Mouse (Mus musculus): ENCODE results near the gene Anks1b. TPM values are rescaled to one million over a fixed set of nuclear protein-coding genes. Genes with fewer than 3 reads are reported as not detected.

Anks1b gene
- polyA plus RNA-seq, 1 experiment from 2014 or later, result 1.5 TPM

GRCm38 (mm10) chr10:89913174-89913573 is 39.9 kb downstream of the Anks1b start:
- no peak overlapping the region for H3K9ac ChIP-seq (ENCODE audit: low read length)
- H3K9me3 ChIP-seq (ENCODE audit: control insufficient read depth, low read length), result no peaks in the 10 kb centered on the region
- no peak overlapping the region for H3K4me2 ChIP-seq (ENCODE audit: low read length)
- H3K36me3 ChIP-seq (ENCODE audit: control insufficient read depth, insufficient read depth, low read length), result no peaks in the 10 kb centered on the region
- DNase-seq (ENCODE audit: low spot score) (no peak), ATAC-seq (replicated peaks; ENCODE audit: low FRiP score, low TSS enrichment, low read depth) (no peak)
- H3K4me3 ChIP-seq (ENCODE audit: low read depth, low read length), result no peak overlapping the region
- no peaks in the 10 kb centered on the region for H3K27me3 ChIP-seq (replicated peaks; ENCODE audit: control insufficient read depth, insufficient read depth, low read length)
- H3K4me1 ChIP-seq (replicated peaks; ENCODE audit: control insufficient read depth, insufficient read depth, low read length), result no peaks in the 10 kb centered on the region
- H3K27ac ChIP-seq (ENCODE audit: low read depth), result no peak overlapping the region

- H3K27me3 ChIP-seq (replicated peaks; ENCODE audit: control insufficient read depth, insufficient read depth, low read length), result no peaks in the 10 kb centered on the region
- H3K9me3 ChIP-seq (ENCODE audit: control insufficient read depth, low read length), result no peaks in the 10 kb centered on the region
- H3K4me3 ChIP-seq (ENCODE audit: low read depth, low read length), result no peak overlapping the region
- no peak overlapping the region for H3K4me2 ChIP-seq (ENCODE audit: low read length)
- ATAC-seq (replicated peaks; ENCODE audit: low FRiP score, low TSS enrichment, low read depth) (no peak), DNase-seq (ENCODE audit: low spot score) (no peak)
- H3K9ac ChIP-seq (ENCODE audit: low read length), result no peak overlapping the region
- no peaks in the 10 kb centered on the region for H3K4me1 ChIP-seq (replicated peaks; ENCODE audit: control insufficient read depth, insufficient read depth, low read length)
- 85% methylated on average over 1 of the region's 1 CpGs for WGBS
- no peaks in the 10 kb centered on the region for H3K36me3 ChIP-seq (ENCODE audit: control insufficient read depth, insufficient read depth, low read length)
- no peak overlapping the region for H3K27ac ChIP-seq (ENCODE audit: low read depth)
These were observed 43.8 kb downstream of the Anks1b start for GRCm38 (mm10) chr10:89917141-89917540.

DNA sequence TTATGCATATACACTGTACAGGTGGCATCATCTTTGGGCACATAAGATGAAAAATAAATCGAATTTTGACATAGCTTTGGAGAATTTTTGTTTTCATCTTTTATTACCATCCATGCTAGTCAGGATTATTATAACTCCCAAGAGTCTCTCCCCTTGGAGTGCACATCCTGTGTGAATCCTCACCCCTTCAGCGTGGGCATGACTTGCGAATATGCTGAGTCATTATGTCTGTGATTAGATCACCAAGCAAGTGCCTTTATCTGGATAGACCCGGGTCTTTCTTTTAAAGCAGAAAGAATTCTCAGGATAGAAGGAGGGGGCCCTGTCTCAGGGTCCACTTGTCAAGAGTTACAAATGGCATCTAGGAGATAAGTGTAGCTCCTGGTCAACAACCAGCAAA is 48.7 kb downstream of the Anks1b start:
- ATAC-seq (replicated peaks; ENCODE audit: low FRiP score, low TSS enrichment, low read depth), result no peak

DNA sequence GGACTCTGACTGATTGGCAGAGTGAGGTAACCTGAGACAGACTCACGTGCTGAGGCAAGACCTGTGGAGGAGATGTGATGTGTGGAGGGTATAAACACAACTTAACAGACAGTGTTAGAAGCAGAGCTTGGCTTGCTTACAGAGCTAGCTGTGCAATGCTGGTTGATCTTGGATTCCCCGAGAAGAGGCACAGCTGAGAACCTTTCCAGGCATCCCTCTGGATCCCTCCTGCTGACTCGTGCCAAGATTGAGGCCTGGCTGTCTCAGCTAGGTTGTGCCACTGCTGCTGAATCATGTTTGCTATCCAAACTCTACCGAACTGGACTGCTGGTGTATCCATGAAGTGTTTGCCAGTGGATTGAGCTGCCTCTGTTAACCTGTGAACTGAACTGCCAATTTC is 68.9 kb downstream of the Anks1b start:
- no peaks in the 10 kb centered on the region for H3K4me1 ChIP-seq (replicated peaks; ENCODE audit: control insufficient read depth, insufficient read depth, low read length)
- ATAC-seq (replicated peaks; ENCODE audit: low FRiP score, low TSS enrichment, low read depth) (no peak), DNase-seq (ENCODE audit: low spot score) (no peak)
- WGBS, result 66% methylated on average over 4 of the region's 4 CpGs
- H3K36me3 ChIP-seq (ENCODE audit: control insufficient read depth, insufficient read depth, low read length), result no peaks in the 10 kb centered on the region
- H3K4me2 ChIP-seq (ENCODE audit: low read length), result no peak overlapping the region
- H3K27me3 ChIP-seq (replicated peaks; ENCODE audit: control insufficient read depth, insufficient read depth, low read length), result no peaks in the 10 kb centered on the region
- H3K27ac ChIP-seq (ENCODE audit: low read depth), result no peak overlapping the region
- H3K9ac ChIP-seq (ENCODE audit: low read length), result no peak overlapping the region
- no peaks in the 10 kb centered on the region for H3K9me3 ChIP-seq (ENCODE audit: control insufficient read depth, low read length)
- no peak overlapping the region for H3K4me3 ChIP-seq (ENCODE audit: low read depth, low read length)

More for the DNA sequence above, 48.7 kb downstream of the Anks1b start:
- H3K27ac ChIP-seq (ENCODE audit: low read depth), result no peak overlapping the region
- H3K27me3 ChIP-seq (replicated peaks; ENCODE audit: control insufficient read depth, insufficient read depth, low read length), result no peaks in the 10 kb centered on the region
- H3K9ac ChIP-seq (ENCODE audit: low read length), result no peak overlapping the region
- no peaks in the 10 kb centered on the region for H3K4me1 ChIP-seq (replicated peaks; ENCODE audit: control insufficient read depth, insufficient read depth, low read length)
- no peaks in the 10 kb centered on the region for H3K36me3 ChIP-seq (ENCODE audit: control insufficient read depth, insufficient read depth, low read length)
- H3K4me3 ChIP-seq (ENCODE audit: low read depth, low read length), result no peak overlapping the region
- peaks cover 13% of the 10 kb centered on the region for H3K9me3 ChIP-seq (ENCODE audit: control insufficient read depth, low read length)
- no peak overlapping the region for H3K4me2 ChIP-seq (ENCODE audit: low read length)
- no peak for DNase-seq (ENCODE audit: low spot score)
- 79% methylated on average over 4 of the region's 4 CpGs for WGBS

DNA sequence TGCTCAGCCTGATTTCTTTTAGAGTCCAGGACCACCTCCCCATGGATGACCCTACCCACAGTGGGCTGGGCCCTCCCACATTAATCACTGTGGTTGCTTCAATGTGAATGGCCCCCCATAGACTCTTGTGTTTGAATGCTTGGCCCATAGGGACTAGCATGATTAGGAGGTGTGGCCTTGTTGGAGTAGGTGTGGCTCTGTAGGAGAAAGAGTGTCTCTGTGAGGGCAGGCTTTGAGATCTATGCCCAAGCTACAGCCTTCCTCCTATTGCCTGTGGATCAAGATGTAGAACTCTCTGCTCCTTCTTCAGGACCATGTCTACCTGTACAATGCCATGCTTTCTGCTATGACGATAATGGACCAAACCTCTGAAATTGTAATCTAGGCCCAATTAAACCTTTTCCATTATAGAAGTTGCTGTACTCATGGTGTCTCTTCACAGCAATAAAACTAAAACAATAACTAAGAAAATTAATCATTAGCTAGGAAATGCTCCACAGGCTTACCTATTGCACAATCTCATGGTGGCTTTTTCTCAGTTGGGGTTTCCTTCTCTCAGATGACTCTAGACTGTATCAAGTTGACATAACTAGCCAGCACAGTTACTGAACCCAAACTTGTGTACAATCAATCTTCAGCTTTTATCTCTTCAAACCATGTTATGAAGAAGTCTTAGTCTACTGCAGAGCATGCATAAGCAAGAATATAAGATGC is 73.5 kb downstream of the Anks1b start:
- no peaks in the 10 kb centered on the region for H3K9me3 ChIP-seq (ENCODE audit: control insufficient read depth, low read length)
- H3K36me3 ChIP-seq (ENCODE audit: control insufficient read depth, insufficient read depth, low read length), result no peaks in the 10 kb centered on the region
- no peak overlapping the region for H3K27ac ChIP-seq (ENCODE audit: low read depth)
- ATAC-seq (replicated peaks; ENCODE audit: low FRiP score, low TSS enrichment, low read depth) (no peak; the same call in 1 of the 2 replicates), DNase-seq (ENCODE audit: low spot score) (no peak)
- WGBS, result 100% methylated on average over 1 of the region's 1 CpGs
- H3K27me3 ChIP-seq (replicated peaks; ENCODE audit: control insufficient read depth, insufficient read depth, low read length), result no peaks in the 10 kb centered on the region
- H3K4me3 ChIP-seq (ENCODE audit: low read depth, low read length), result no peak overlapping the region
- no peak overlapping the region for H3K4me2 ChIP-seq (ENCODE audit: low read length)
- H3K4me1 ChIP-seq (replicated peaks; ENCODE audit: control insufficient read depth, insufficient read depth, low read length), result no peaks in the 10 kb centered on the region
- no peak overlapping the region for H3K9ac ChIP-seq (ENCODE audit: low read length)

- Histone ChIP-seq H3K4me3 (ENCODE audit: low read depth, low read length) (no peak overlapping the region), H3K36me3 (ENCODE audit: control insufficient read depth, insufficient read depth, low read length) (no peaks in the 10 kb centered on the region), H3K27ac (ENCODE audit: low read depth) (no peak overlapping the region), H3K27me3 (replicated peaks; ENCODE audit: control insufficient read depth, insufficient read depth, low read length) (no peaks in the 10 kb centered on the region), H3K9me3 (ENCODE audit: control insufficient read depth, low read length) (no peaks in the 10 kb centered on the region), H3K4me2 (ENCODE audit: low read length) (no peak overlapping the region), H3K9ac (ENCODE audit: low read length) (no peak overlapping the region), H3K4me1 (replicated peaks; ENCODE audit: control insufficient read depth, insufficient read depth, low read length) (no peaks in the 10 kb centered on the region)
- 84% methylated on average over 4 of the region's 4 CpGs for WGBS
- DNase-seq (ENCODE audit: low spot score) (no peak), ATAC-seq (replicated peaks; ENCODE audit: low FRiP score, low TSS enrichment, low read depth) (no peak)
These were observed 101.1 kb downstream of the Anks1b start for GRCm38 (mm10) chr10:89974361-89974760.

- WGBS, result 74% methylated on average over 3 of the region's 3 CpGs
- DNase-seq (ENCODE audit: low spot score) (no peak), ATAC-seq (replicated peaks; ENCODE audit: low FRiP score, low TSS enrichment, low read depth) (no peak)
- no peaks in the 10 kb centered on the region for H3K4me1 ChIP-seq (replicated peaks; ENCODE audit: control insufficient read depth, insufficient read depth, low read length)
- no peak overlapping the region for H3K9ac ChIP-seq (ENCODE audit: low read length)
- no peak overlapping the region for H3K4me2 ChIP-seq (ENCODE audit: low read length)
- H3K9me3 ChIP-seq (ENCODE audit: control insufficient read depth, low read length), result no peaks in the 10 kb centered on the region
- H3K27me3 ChIP-seq (replicated peaks; ENCODE audit: control insufficient read depth, insufficient read depth, low read length), result no peaks in the 10 kb centered on the region
- H3K36me3 ChIP-seq (ENCODE audit: control insufficient read depth, insufficient read depth, low read length), result no peaks in the 10 kb centered on the region
- H3K27ac ChIP-seq (ENCODE audit: low read depth), result no peak overlapping the region
- H3K4me3 ChIP-seq (ENCODE audit: low read depth, low read length), result no peak overlapping the region
These were observed 102.1 kb downstream of the Anks1b start for GRCm38 (mm10) chr10:89975431-89975841.

DNA sequence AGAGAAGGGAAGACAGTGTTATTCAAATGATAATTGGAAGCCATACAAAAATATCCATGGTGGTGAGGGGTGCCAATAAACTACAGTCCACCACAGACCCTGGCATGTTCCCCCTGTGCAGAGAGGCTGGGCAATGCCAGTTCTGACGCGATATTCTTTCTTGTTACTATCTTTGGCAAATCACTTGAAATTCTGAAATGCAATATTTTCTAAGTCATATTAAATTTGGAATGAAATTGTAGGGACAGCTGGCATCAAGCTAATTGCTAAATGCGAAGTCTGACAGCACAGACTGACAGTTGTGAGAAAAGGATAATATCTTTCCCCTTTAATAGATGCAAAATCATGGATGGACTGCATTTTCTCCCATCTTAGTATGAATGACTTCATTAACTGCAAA is 103.3 kb downstream of the Anks1b start:
- no peak overlapping the region for H3K27ac ChIP-seq (ENCODE audit: low read depth)
- no peak overlapping the region for H3K4me2 ChIP-seq (ENCODE audit: low read length)
- H3K36me3 ChIP-seq (ENCODE audit: control insufficient read depth, insufficient read depth, low read length), result no peaks in the 10 kb centered on the region
- 86% methylated on average over 3 of the region's 3 CpGs for WGBS
- no peak for ATAC-seq (replicated peaks; ENCODE audit: low FRiP score, low TSS enrichment, low read depth)
- H3K9ac ChIP-seq (ENCODE audit: low read length), result no peak overlapping the region
- no peaks in the 10 kb centered on the region for H3K27me3 ChIP-seq (replicated peaks; ENCODE audit: control insufficient read depth, insufficient read depth, low read length)
- H3K9me3 ChIP-seq (ENCODE audit: control insufficient read depth, low read length), result no peaks in the 10 kb centered on the region
- no peak for DNase-seq (ENCODE audit: low spot score)
- no peak overlapping the region for H3K4me3 ChIP-seq (ENCODE audit: low read depth, low read length)
- H3K4me1 ChIP-seq (replicated peaks; ENCODE audit: control insufficient read depth, insufficient read depth, low read length), result no peaks in the 10 kb centered on the region

DNA sequence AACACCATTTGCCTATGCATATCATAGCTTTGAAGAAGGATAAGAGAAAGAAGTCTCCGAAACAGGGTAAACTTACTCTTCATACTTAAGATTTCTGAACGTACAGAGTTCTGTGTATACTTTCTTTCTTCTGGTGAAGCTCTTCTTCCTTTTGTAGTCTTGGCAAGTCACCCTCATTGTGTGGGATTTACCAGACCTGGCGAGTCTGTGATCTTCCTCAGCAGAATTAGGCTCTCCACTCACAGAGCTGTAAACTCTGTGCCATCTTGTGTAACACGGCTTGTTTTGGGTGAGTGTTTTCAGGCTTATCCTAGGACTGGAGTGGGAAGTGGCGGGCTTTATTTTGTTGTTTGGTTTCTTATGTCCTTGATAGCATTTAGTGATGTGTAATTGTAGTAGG is 120.9 kb downstream of the Anks1b start:
- 81% methylated on average over 5 of the region's 5 CpGs for WGBS
- Histone ChIP-seq H3K36me3 (ENCODE audit: control insufficient read depth, insufficient read depth, low read length) (no peaks in the 10 kb centered on the region), H3K9me3 (ENCODE audit: control insufficient read depth, low read length) (no peaks in the 10 kb centered on the region), H3K4me2 (ENCODE audit: low read length) (no peak overlapping the region), H3K27me3 (replicated peaks; ENCODE audit: control insufficient read depth, insufficient read depth, low read length) (no peaks in the 10 kb centered on the region), H3K4me3 (ENCODE audit: low read depth, low read length) (no peak overlapping the region), H3K9ac (ENCODE audit: low read length) (no peak overlapping the region), H3K4me1 (replicated peaks; ENCODE audit: control insufficient read depth, insufficient read depth, low read length) (no peaks in the 10 kb centered on the region), H3K27ac (ENCODE audit: low read depth) (no peak overlapping the region)
- no peak for DNase-seq (ENCODE audit: low spot score)
- ATAC-seq (replicated peaks; ENCODE audit: low FRiP score, low TSS enrichment, low read depth), result no peak

Measured in intestine, embryonic 14.5 days (tissue).